Comparison of ENCODE assay signal across 15 mouse cellular contexts in the genomic region with DNA sequence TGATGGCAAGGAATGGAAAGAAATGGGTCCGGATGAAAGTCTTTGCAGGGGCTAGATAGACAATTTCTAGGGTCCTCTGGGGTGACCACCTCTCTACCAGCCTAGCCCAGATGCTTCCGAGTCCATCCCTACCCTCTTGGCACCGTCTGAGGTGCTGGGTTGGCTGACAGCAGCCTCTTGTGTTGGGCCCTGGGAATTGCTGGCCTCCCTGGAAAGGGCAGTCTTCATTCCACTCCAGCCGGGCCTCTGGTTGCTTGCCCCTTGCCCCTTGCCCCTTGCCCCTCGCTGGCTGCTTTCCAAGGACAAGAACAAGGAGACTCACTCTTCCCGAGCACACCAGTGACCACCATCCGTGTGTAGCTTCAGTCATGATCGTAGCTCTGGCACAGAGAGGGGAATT. TPM values are rescaled to one million over a fixed set of nuclear protein-coding genes. Genes with fewer than 3 reads are reported as not detected.
DNase-seq lines count a peak whose midpoint lies in the region; ATAC-seq and TF ChIP-seq lines count a peak whose summit lies in the region.
"Had no signal": no experiment of that assay in that cellular context is flagged by ENCODE, and none has a peak within 500 bp of the region (broad histone marks: within the 10 kb centered on the region; RNA-seq: fewer than 3 reads in every experiment).

No protein-coding gene starts in this region.

- H3K27me3 ChIP-seq in intestine, postnatal 0 days (replicated peaks; ENCODE audit: control insufficient read depth, insufficient read depth, low read length), result no peaks in the 10 kb centered on the region
- no peaks in the 10 kb centered on the region for H3K27me3 ChIP-seq in intestine, embryonic 16.5 days (replicated peaks; ENCODE audit: control insufficient read depth, insufficient read depth, low read length)
- H3K27me3 ChIP-seq in midbrain, postnatal 0 days (ENCODE audit: insufficient read depth, low read length), result no peaks in the 10 kb centered on the region
- no peaks in the 10 kb centered on the region for H3K27me3 ChIP-seq in midbrain, embryonic 13.5 days
- H3K27me3 ChIP-seq: embryonic facial prominence, embryonic 13.5 days; forebrain, embryonic 12.5 days; intestine, embryonic 15.5 days; limb, embryonic 15.5 days had no signal

- no peak overlapping the region for H3K9ac ChIP-seq in intestine, postnatal 0 days (ENCODE audit: low read depth, low read length)
- H3K9ac ChIP-seq in intestine, embryonic 16.5 days (ENCODE audit: low read depth, low read length), result no peak overlapping the region
- no peak overlapping the region for H3K9ac ChIP-seq in midbrain, postnatal 0 days (replicated peaks; ENCODE audit: low read length, poor library complexity, severe bottlenecking)
- H3K9ac ChIP-seq in midbrain, embryonic 13.5 days (replicated peaks), result no peak overlapping the region
- H3K9ac ChIP-seq: embryonic facial prominence, embryonic 13.5 days; forebrain, embryonic 12.5 days; intestine, embryonic 15.5 days; limb, embryonic 15.5 days had no signal

- WGBS in intestine, postnatal 0 days, result 65% methylated on average over 8 of the region's 8 CpGs
- 56% methylated on average over 8 of the region's 8 CpGs for WGBS in intestine, embryonic 16.5 days
- WGBS in midbrain, postnatal 0 days, result 66% methylated on average over 8 of the region's 8 CpGs
- 71% methylated on average over 8 of the region's 8 CpGs for WGBS in midbrain, embryonic 13.5 days

- no peak overlapping the region for H3K4me2 ChIP-seq in intestine, postnatal 0 days (replicated peaks; ENCODE audit: low read depth)
- no peak overlapping the region for H3K4me2 ChIP-seq in intestine, embryonic 16.5 days (ENCODE audit: low read depth, low read length)
- H3K4me2 ChIP-seq in midbrain, postnatal 0 days (ENCODE audit: low read depth, low read length, poor library complexity, severe bottlenecking), result no peak overlapping the region
- H3K4me2 ChIP-seq in midbrain, embryonic 13.5 days (replicated peaks), result no peak overlapping the region
- H3K4me2 ChIP-seq: embryonic facial prominence, embryonic 13.5 days; forebrain, embryonic 12.5 days; intestine, embryonic 15.5 days; limb, embryonic 15.5 days had no signal

- ATAC-seq in intestine, postnatal 0 days, result no peak
- no peak for ATAC-seq in intestine, embryonic 16.5 days
- ATAC-seq in midbrain, postnatal 0 days (ENCODE audit: low FRiP score), result no peak
- ATAC-seq in midbrain, embryonic 13.5 days, result no peak
- ATAC-seq in monocyte, adult 5-6 weeks (replicated peaks; ENCODE audit: insufficient number of reproducible peaks, low FRiP score, low TSS enrichment, poor library complexity, severe bottlenecking), result no peak
- ATAC-seq: intestine, embryonic 15.5 days had no signal

- TF ChIP-seq CTCF in intestine, postnatal 0 days (IDR thresholded peaks at IDR 0.05; ENCODE audit: low read depth), result peak; percentile 54
- 0 out of 2 replicates have a peak, but pooled peaks have one; percentile 8 for TF ChIP-seq CTCF in midbrain, postnatal 0 days (IDR thresholded peaks at IDR 0.05)

- DNase-seq in midbrain, postnatal 0 days (ENCODE audit: low spot score), result no peak
- peak; percentile 68 for DNase-seq in kidney, adult 9 months
- no peak for DNase-seq in B cell, adult 2 months
- DNase-seq: cerebellum, adult 2 months; gastrocnemius, adult 2 months; heart, postnatal 36 days; thymus, postnatal 4 days had no signal

- H3K36me3 ChIP-seq in intestine, postnatal 0 days (ENCODE audit: control insufficient read depth, insufficient read depth), result no peaks in the 10 kb centered on the region
- no peaks in the 10 kb centered on the region for H3K36me3 ChIP-seq in intestine, embryonic 16.5 days (ENCODE audit: control insufficient read depth, insufficient read depth, low read length)
- H3K36me3 ChIP-seq in midbrain, postnatal 0 days (ENCODE audit: insufficient read depth, low read length), result no peaks in the 10 kb centered on the region
- H3K36me3 ChIP-seq in midbrain, embryonic 13.5 days, result no peaks in the 10 kb centered on the region
- H3K36me3 ChIP-seq: embryonic facial prominence, embryonic 13.5 days; forebrain, embryonic 12.5 days; intestine, embryonic 15.5 days; limb, embryonic 15.5 days had no signal

- H3K4me1 ChIP-seq in intestine, postnatal 0 days (replicated peaks; ENCODE audit: control insufficient read depth, insufficient read depth, low read length), result no peaks in the 10 kb centered on the region
- no peaks in the 10 kb centered on the region for H3K4me1 ChIP-seq in intestine, embryonic 16.5 days (ENCODE audit: control insufficient read depth, insufficient read depth, low read length)
- no peaks in the 10 kb centered on the region for H3K4me1 ChIP-seq in midbrain, postnatal 0 days (ENCODE audit: insufficient read depth, low read length)
- no peaks in the 10 kb centered on the region for H3K4me1 ChIP-seq in midbrain, embryonic 13.5 days (replicated peaks)
- H3K4me1 ChIP-seq: embryonic facial prominence, embryonic 13.5 days; forebrain, embryonic 12.5 days; intestine, embryonic 15.5 days; limb, embryonic 15.5 days had no signal

- H3K4me3 ChIP-seq in intestine, postnatal 0 days (ENCODE audit: low read depth, low read length), result no peak overlapping the region
- no peak overlapping the region for H3K4me3 ChIP-seq in intestine, embryonic 16.5 days (ENCODE audit: low read length)
- no peak overlapping the region for H3K4me3 ChIP-seq in midbrain, postnatal 0 days (ENCODE audit: low read depth, low read length)
- H3K4me3 ChIP-seq in midbrain, embryonic 13.5 days (replicated peaks), result no peak overlapping the region
- H3K4me3 ChIP-seq: embryonic facial prominence, embryonic 13.5 days; forebrain, embryonic 12.5 days; gastrocnemius, adult 2 months; intestine, embryonic 15.5 days; limb, embryonic 15.5 days had no signal

- no peak overlapping the region for H3K27ac ChIP-seq in intestine, postnatal 0 days (ENCODE audit: low read depth, low read length)
- H3K27ac ChIP-seq in intestine, embryonic 16.5 days (ENCODE audit: low read length), result no peak overlapping the region
- no peak overlapping the region for H3K27ac ChIP-seq in midbrain, postnatal 0 days (ENCODE audit: low read depth, low read length)
- H3K27ac ChIP-seq in midbrain, embryonic 13.5 days, result no peak overlapping the region
- H3K27ac ChIP-seq: embryonic facial prominence, embryonic 13.5 days; forebrain, embryonic 12.5 days; gastrocnemius, adult 2 months; intestine, embryonic 15.5 days; limb, embryonic 15.5 days had no signal

- no peaks in the 10 kb centered on the region for H3K9me3 ChIP-seq in intestine, postnatal 0 days (ENCODE audit: control insufficient read depth)
- no peaks in the 10 kb centered on the region for H3K9me3 ChIP-seq in intestine, embryonic 16.5 days (ENCODE audit: control insufficient read depth, low read length)
- no peaks in the 10 kb centered on the region for H3K9me3 ChIP-seq in midbrain, postnatal 0 days (ENCODE audit: low read length)
- no peaks in the 10 kb centered on the region for H3K9me3 ChIP-seq in midbrain, embryonic 13.5 days
- H3K9me3 ChIP-seq: embryonic facial prominence, embryonic 13.5 days; forebrain, embryonic 12.5 days; intestine, embryonic 15.5 days; limb, embryonic 15.5 days had no signal

RNA-seq across cellular contexts. Expression of gene Arl2, which starts 15.0 kb away (rescaled TPM):
- 70.6 and 71.5 TPM in 2 replicates for polyA plus RNA-seq in intestine, postnatal 0 days (2015; fragmentation: Nextera tagmentation; extraction: Ambion mirVana)
- polyA plus RNA-seq in intestine, embryonic 16.5 days (2015; fragmentation: Nextera tagmentation; extraction: Ambion mirVana), result 102 and 103 TPM in 2 replicates
- 83.4 and 123 TPM in 2 replicates for total RNA-seq in midbrain, postnatal 0 days (2014; rRNA removed)
- 159 and 174 TPM in 2 replicates for polyA plus RNA-seq in midbrain, postnatal 0 days (2015; fragmentation: Nextera tagmentation; extraction: Ambion mirVana)
- polyA plus RNA-seq in midbrain, embryonic 13.5 days (2015; fragmentation: Nextera tagmentation; extraction: Ambion mirVana), result 115 and 118 TPM in 2 replicates
- total RNA-seq in monocyte, adult 5-6 weeks (2017), result 4.8 to 9.6 TPM (median 5.8 TPM) in 3 replicates

RNA-seq across cellular contexts. Expression of gene Batf2, which starts 15.6 kb away (rescaled TPM):
- 0.61 and 1.3 TPM in 2 replicates for polyA plus RNA-seq in intestine, postnatal 0 days (2015; fragmentation: Nextera tagmentation; extraction: Ambion mirVana)
- 1.1 and 1.8 TPM in 2 replicates for polyA plus RNA-seq in intestine, embryonic 16.5 days (2015; fragmentation: Nextera tagmentation; extraction: Ambion mirVana)
- total RNA-seq in midbrain, postnatal 0 days (2014; rRNA removed), result not detected in 2 replicates
- polyA plus RNA-seq in midbrain, postnatal 0 days (2015; fragmentation: Nextera tagmentation; extraction: Ambion mirVana), result not detected in 2 replicates
- polyA plus RNA-seq in midbrain, embryonic 13.5 days (2015; fragmentation: Nextera tagmentation; extraction: Ambion mirVana), result 0.27 TPM in 1 of 2 replicates, not detected in the other
- total RNA-seq in monocyte, adult 5-6 weeks (2017), result 0.78 to 5.3 TPM (median 1.9 TPM) in 3 replicates
- polyA plus RNA-seq: embryonic facial prominence, embryonic 13.5 days; forebrain, embryonic 12.5 days had no signal

RNA-seq across cellular contexts. Expression of gene Majin, which starts 27.8 kb away (rescaled TPM):
- polyA plus RNA-seq in intestine, postnatal 0 days (2015; fragmentation: Nextera tagmentation; extraction: Ambion mirVana), result 0.20 TPM in 1 of 2 replicates, not detected in the other
- not detected in 2 replicates for polyA plus RNA-seq in intestine, embryonic 16.5 days (2015; fragmentation: Nextera tagmentation; extraction: Ambion mirVana)
- total RNA-seq in midbrain, postnatal 0 days (2014; rRNA removed), result not detected in 2 replicates
- 0.16 and 0.18 TPM in 2 replicates for polyA plus RNA-seq in midbrain, postnatal 0 days (2015; fragmentation: Nextera tagmentation; extraction: Ambion mirVana)
- polyA plus RNA-seq in midbrain, embryonic 13.5 days (2015; fragmentation: Nextera tagmentation; extraction: Ambion mirVana), result not detected in 2 replicates
- total RNA-seq in monocyte, adult 5-6 weeks (2017), result not detected in 3 replicates
- total RNA-seq: gastrocnemius, adult 2 months; heart, postnatal 36 days had no signal
- polyA plus RNA-seq: embryonic facial prominence, embryonic 13.5 days; forebrain, embryonic 12.5 days; intestine, embryonic 15.5 days; limb, embryonic 15.5 days had no signal

RNA-seq across cellular contexts. Expression of gene Snx15, which starts 28.3 kb away (rescaled TPM):
- 23.0 and 23.3 TPM in 2 replicates for polyA plus RNA-seq in intestine, postnatal 0 days (2015; fragmentation: Nextera tagmentation; extraction: Ambion mirVana)
- 36.8 and 37.0 TPM in 2 replicates for polyA plus RNA-seq in intestine, embryonic 16.5 days (2015; fragmentation: Nextera tagmentation; extraction: Ambion mirVana)
- total RNA-seq in midbrain, postnatal 0 days (2014; rRNA removed), result 51.0 and 66.4 TPM in 2 replicates
- 66.1 and 69.1 TPM in 2 replicates for polyA plus RNA-seq in midbrain, postnatal 0 days (2015; fragmentation: Nextera tagmentation; extraction: Ambion mirVana)
- 42.3 and 44.4 TPM in 2 replicates for polyA plus RNA-seq in midbrain, embryonic 13.5 days (2015; fragmentation: Nextera tagmentation; extraction: Ambion mirVana)
- 8.8 to 22.5 TPM (median 11.5 TPM) in 3 replicates for total RNA-seq in monocyte, adult 5-6 weeks (2017)

RNA-seq across cellular contexts. Expression of gene Sac3d1, which starts 37.9 kb away (rescaled TPM):
- polyA plus RNA-seq in intestine, postnatal 0 days (2015; fragmentation: Nextera tagmentation; extraction: Ambion mirVana), result 17.0 and 19.1 TPM in 2 replicates
- polyA plus RNA-seq in intestine, embryonic 16.5 days (2015; fragmentation: Nextera tagmentation; extraction: Ambion mirVana), result 33.4 and 35.7 TPM in 2 replicates
- 66.6 and 73.1 TPM in 2 replicates for total RNA-seq in midbrain, postnatal 0 days (2014; rRNA removed)
- 52.6 and 53.1 TPM in 2 replicates for polyA plus RNA-seq in midbrain, postnatal 0 days (2015; fragmentation: Nextera tagmentation; extraction: Ambion mirVana)
- polyA plus RNA-seq in midbrain, embryonic 13.5 days (2015; fragmentation: Nextera tagmentation; extraction: Ambion mirVana), result 35.1 and 41.8 TPM in 2 replicates
- total RNA-seq in monocyte, adult 5-6 weeks (2017), result 2.1 to 2.6 TPM (median 2.1 TPM) in 3 replicates
